Mouse (Mus musculus) midbrain, embryonic 10.5 days (tissue): Measurements from ENCODE around the gene Spa17. TPM values are rescaled to one million over a fixed set of nuclear protein-coding genes. Genes with fewer than 3 reads are reported as not detected.

Experiments used
- DNase-seq: peaks from one replicate; pipeline ENCODE4 v3.0.0-alpha.2; 2017; ENCODE audit warnings: low spot score
- H3K27ac ChIP-seq: fragments of 300-500 bp; sonication (generic); replicated peaks from 2 replicates; pipeline ENCODE4 v1.5.1; 2016; ENCODE audit warnings: mild to moderate bottlenecking
- H3K27me3 ChIP-seq: fragments of 300-500 bp; sonication (generic); 2 replicates; pipeline ENCODE4 v1.6.1; 2016; ENCODE audit warnings: low read depth, mild to moderate bottlenecking; ENCODE audit not compliant: poor library complexity, severe bottlenecking
- H3K36me3 ChIP-seq: fragments of 300-500 bp; sonication (generic); 2 replicates; pipeline ENCODE4 v1.6.1; 2016; ENCODE audit warnings: mild to moderate bottlenecking, moderate library complexity
- H3K4me1 ChIP-seq: fragments of 300-500 bp; sonication (generic); 2 replicates; pipeline ENCODE4 v1.6.1; 2016
- H3K4me3 ChIP-seq: fragments of 300-500 bp; sonication (generic); 2 replicates; pipeline ENCODE4 v1.5.1; 2016; ENCODE audit warnings: mild to moderate bottlenecking, moderate library complexity
- H3K9me3 ChIP-seq: fragments of 300-500 bp; sonication (generic); replicated peaks from 2 replicates; pipeline ENCODE4 v1.6.1; 2016; ENCODE audit warnings: mild to moderate bottlenecking
- WGBS: fragments of 180-500 bp; shearing (Covaris S2); methylation state at CpG from one replicate; pipeline ENCODE4 v1.1.7; 2016; 5-methylcytosine and 5-hydroxymethylcytosine counted together
- polyA plus RNA-seq: library from polyadenylated mRNA; unstranded; fragments of >200 nt; fragmentation: Nextera tagmentation; extraction: Ambion mirVana; gene quantifications from 2 replicates; pipeline ENCODE4 v1.2.1, GENCODE M21; 2016

Spa17 gene
- polyA plus RNA-seq, 1 experiment from 2014 or later: 13.9 TPM

DNA sequence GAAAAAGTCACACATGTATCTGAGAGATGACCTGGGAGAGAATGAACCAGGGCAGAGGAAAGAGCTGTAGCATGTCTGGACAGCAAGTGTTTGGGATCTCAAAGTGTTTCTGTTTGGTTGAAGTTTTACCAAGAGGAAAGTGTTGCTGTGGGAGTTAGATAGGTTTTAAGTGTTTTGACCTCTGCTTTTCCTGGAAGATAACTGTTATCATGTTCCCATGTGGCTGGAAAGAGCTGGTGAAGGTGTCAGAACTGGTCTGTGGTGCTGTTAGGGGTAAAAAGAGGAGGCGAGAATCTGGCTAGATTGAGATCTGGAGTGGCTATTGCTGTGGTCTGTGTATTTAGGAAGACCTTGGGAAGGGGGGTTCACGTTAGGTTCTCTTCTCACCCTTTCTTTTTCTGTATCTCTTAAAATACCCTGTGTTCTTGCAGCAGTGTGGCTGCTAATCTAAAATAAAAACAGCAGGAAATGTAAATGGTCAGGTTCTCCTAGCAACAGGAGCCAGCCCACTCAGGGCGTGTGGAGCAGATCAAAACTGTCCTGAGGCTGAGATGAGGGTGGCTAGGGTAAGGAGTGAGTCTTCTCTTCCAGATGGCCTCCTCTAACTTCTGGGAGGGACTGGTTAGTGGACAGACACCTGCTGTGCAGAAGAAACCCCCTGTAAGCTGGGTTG is 41.2 kb downstream of the Spa17 start:
- WGBS: 58% methylated on average over 3 of the region's 3 CpGs
- H3K9me3 ChIP-seq: no peaks in the 10 kb centered on the region
- no peaks in the 10 kb centered on the region for H3K36me3 ChIP-seq
- no peak for DNase-seq
- peaks cover 20% of the 10 kb centered on the region for H3K4me1 ChIP-seq
- no peak overlapping the region for H3K4me3 ChIP-seq
- H3K27ac ChIP-seq: no peak overlapping the region
- 0 out of 2 replicates have a peak, but pooled peaks cover 8% of the 10 kb centered on the region for H3K27me3 ChIP-seq

DNA sequence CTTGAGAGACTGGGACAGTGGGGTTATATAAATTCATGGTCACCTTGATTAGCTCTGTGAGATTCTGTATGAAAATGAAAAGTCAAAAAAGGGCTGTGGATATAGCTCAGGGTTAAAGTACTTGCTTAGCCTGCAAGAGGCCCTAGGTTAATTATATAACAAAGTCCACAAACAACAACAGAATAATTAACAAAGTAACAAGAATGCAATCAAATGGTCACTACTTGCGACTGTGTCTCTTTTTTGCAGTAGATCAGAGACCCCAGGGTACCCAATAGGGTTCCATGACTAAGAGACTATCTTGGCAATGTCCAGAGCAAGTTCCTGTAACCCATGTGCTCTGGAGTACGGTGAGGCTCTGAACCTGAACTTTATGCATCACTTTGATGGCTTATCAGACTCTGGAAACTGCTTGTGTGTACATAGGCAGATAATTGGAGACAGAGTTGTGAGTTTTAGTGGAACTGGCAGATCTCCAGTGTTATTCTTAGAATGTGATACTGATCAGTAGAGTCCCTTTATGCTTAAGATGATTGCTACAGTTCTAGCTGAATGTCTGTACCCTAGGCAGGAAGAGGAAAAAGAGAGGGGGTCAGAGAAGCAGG is 44.2 kb downstream of the Spa17 start:
- H3K4me3 ChIP-seq: no peak overlapping the region
- no peaks in the 10 kb centered on the region for H3K9me3 ChIP-seq
- 0 out of 2 replicates have a peak, but pooled peaks cover 8% of the 10 kb centered on the region for H3K27me3 ChIP-seq
- no peaks in the 10 kb centered on the region for H3K36me3 ChIP-seq
- no peak for DNase-seq
- no peak overlapping the region for H3K27ac ChIP-seq
- peaks cover 14% of the 10 kb centered on the region for H3K4me1 ChIP-seq
- WGBS: 81% methylated on average over 2 of the region's 2 CpGs

DNA sequence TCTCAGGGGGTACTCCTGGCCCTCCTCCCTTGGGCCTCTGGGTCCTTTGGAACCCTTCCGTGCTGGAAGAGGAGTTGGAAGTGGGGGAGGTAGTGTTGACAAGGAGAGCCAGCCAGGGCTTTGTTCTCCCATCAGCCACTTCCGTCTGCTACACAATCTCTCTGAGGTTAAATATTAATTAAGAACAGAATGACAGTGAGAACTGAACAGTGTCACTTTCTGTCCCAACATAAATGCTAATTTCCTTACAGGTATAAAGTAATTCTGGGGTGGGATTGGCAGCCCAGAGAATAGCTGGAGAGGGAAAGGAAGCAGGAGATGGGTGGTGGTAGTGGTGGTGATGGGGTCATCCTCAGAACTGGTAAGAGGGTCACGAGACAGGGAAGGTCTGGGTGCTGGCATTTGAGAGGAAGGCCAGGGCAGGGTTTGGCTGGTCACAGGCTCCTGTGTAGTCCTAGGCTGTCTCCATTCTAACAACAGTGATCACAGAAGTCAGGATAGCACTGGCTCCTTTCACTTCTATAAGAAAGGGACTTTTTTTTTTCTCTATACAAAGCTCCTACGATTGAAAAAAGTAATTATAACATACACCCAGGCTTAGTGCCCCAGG is 44.8 kb downstream of the Spa17 start:
- Histone ChIP-seq H3K9me3 (no peaks in the 10 kb centered on the region), H3K36me3 (no peaks in the 10 kb centered on the region), H3K4me3 (no peak overlapping the region), H3K27me3 (0 out of 2 replicates have a peak, but pooled peaks cover 8% of the 10 kb centered on the region), H3K4me1 (peaks cover 14% of the 10 kb centered on the region), H3K27ac (no peak overlapping the region)
- 60% methylated on average over 4 of the region's 4 CpGs for WGBS
- DNase-seq: no peak

DNA sequence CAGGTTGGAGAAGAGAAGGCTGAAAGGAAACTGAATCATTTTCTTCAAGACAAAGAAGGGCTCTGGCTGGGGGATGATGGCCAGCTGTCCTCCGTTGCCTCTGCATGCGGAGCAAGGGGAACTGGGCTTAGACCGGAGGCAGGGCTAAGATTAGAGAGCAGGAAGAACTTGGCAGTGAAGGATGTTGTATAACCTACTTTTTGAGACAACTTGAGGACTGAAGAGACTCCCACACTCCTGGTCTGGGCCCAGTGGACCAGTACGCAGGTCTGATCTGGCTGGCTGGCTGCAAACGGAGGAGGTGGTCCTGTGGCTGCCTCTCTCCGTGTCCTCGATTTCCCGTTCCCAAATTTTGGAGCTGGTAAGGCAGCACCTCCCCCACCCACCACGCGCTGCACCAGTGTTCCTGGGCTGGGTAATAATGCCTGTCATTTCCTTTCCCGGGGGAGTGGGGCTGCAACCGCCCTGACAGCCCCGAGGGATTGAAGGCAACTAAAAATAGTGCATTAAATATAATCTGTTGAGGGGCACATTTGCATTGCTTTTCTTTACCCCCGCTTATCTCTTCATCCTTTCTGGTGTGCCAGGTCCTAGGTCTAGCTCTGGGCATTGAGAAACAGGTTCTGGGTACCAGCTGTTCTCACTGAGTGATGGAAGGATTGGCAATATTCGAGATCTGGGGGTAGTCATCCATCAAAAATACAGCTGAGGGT is 45.5 kb downstream of the Spa17 start:
- no peak for DNase-seq
- H3K27me3 ChIP-seq: 0 out of 2 replicates have a peak, but pooled peaks cover 8% of the 10 kb centered on the region
- WGBS: 59% methylated on average over 15 of the region's 15 CpGs
- no peak overlapping the region for H3K4me3 ChIP-seq
- peaks cover 14% of the 10 kb centered on the region for H3K4me1 ChIP-seq
- H3K36me3 ChIP-seq: no peaks in the 10 kb centered on the region
- no peak overlapping the region for H3K27ac ChIP-seq
- H3K9me3 ChIP-seq: no peaks in the 10 kb centered on the region

DNA sequence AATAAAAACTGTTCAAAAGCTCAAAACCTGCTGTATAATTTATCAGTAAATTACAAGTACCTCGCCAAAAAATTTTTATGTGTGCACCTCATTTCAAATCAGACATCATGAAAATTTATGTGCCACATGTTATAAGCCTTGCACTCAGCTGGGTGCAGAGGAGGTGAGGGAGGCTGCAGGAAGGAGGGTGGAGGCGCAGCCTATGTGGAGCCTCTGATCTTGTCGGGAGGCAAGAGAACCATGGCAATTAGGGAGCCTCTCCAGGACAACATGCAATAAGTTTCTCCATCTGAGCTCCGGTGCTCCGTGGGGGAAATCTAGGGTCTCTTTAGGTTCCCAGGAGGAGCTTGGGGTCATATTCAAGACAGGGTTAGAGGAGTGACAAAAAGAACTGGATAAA is 46.1 kb downstream of the Spa17 start:
- Histone ChIP-seq H3K27me3 (0 out of 2 replicates have a peak, but pooled peaks cover 8% of the 10 kb centered on the region), H3K9me3 (no peaks in the 10 kb centered on the region), H3K4me1 (peaks cover 12% of the 10 kb centered on the region), H3K36me3 (no peaks in the 10 kb centered on the region), H3K27ac (no peak overlapping the region), H3K4me3 (no peak overlapping the region)
- 66% methylated on average over 5 of the region's 5 CpGs for WGBS
- no peak for DNase-seq

DNA sequence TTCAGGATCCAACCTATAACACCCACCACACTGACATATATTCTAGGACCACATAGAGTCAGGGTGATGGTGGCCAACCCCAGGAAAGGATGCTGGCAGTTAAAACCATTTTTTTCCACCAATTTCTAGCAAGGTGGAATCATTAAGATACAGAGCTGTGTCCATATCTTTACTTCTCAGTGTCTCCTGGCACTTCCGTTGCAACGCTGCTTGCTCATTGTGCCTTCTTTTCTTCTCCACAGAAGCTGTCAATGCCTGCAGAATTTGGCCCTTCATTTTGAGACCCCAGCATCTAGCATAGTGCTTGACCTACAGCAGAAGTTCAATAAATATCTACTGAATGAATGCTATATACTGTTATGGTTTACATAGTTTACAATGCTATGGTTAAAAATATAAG is 46.5 kb downstream of the Spa17 start:
- Histone ChIP-seq H3K9me3 (no peaks in the 10 kb centered on the region), H3K4me3 (no peak overlapping the region), H3K36me3 (no peaks in the 10 kb centered on the region), H3K27me3 (0 out of 2 replicates have a peak, but pooled peaks cover 8% of the 10 kb centered on the region), H3K4me1 (peaks cover 11% of the 10 kb centered on the region), H3K27ac (no peak overlapping the region)
- no peak for DNase-seq
- 97% methylated on average over 2 of the region's 2 CpGs for WGBS

DNA sequence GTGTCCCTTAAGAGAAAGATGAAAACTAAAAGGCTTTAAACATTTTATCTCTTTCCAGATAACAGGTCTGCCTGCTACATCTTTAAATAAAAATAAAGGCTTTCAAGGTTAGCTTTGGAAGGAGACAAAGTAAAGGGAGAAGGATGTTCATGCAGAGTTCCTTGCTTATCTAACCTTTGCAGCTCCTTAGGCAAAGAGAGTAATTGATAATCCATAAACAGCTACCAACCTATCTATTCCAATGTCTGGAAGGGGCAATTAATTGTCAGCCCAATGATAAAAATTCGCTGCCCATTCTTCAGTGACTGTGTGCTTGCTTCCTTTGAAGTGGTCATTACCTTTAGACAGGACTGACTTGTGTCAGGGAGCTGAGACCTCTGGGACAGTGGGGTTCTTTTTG is 49.7 kb downstream of the Spa17 start:
- Histone ChIP-seq H3K4me3 (no peak overlapping the region), H3K27ac (no peak overlapping the region), H3K36me3 (no peaks in the 10 kb centered on the region), H3K27me3 (0 out of 2 replicates have a peak, but pooled peaks cover 8% of the 10 kb centered on the region), H3K4me1 (peaks cover 11% of the 10 kb centered on the region), H3K9me3 (no peaks in the 10 kb centered on the region)
- WGBS: 56% methylated on average over 1 of the region's 1 CpGs
- DNase-seq: no peak

DNA sequence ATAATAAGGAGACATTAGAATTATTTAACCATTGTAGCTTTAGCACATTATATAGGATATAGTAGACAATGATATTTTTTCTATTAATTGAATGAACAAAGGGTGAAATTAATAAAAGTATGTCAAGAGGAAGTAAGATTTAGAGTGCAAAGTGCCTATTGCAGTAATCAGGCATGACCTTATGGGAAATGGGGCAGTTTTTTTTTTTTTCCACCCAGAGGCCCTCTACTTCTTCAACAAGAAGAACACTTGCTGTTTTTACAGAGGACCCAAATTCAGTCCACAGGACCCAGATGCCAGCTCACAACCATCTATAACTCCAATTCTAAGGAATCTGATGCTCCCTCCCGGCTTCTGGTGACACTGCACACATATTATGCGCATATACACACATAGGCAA is 52.9 kb downstream of the Spa17 start:
- no peaks in the 10 kb centered on the region for H3K9me3 ChIP-seq
- H3K4me3 ChIP-seq: no peak overlapping the region
- no peak for DNase-seq
- peaks cover 14% of the 10 kb centered on the region for H3K27me3 ChIP-seq
- H3K4me1 ChIP-seq: peaks cover 2% of the 10 kb centered on the region
- H3K27ac ChIP-seq: no peak overlapping the region
- H3K36me3 ChIP-seq: no peaks in the 10 kb centered on the region
- WGBS: 91% methylated on average over 2 of the region's 2 CpGs

DNA sequence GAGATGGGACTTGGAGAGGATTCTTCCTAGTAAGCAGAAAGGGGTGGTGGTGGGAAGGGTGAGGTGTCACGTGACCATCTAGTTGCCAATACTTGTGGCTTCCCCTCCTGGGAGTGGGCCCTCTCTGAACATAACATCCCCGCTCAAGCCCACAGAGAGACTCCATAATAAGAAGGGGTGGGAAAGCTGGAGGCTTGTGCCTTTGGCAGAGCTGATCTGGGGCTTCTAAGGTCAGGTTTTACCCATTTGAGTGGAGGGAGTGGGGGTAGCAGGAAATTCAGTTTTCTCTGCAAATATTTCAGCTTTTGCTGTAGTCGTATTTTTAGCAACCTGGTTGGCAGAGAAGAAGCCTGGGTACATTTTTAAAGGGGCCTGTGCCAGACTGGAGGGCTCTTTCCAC is 57.2 kb downstream of the Spa17 start:
- Histone ChIP-seq H3K4me1 (peaks cover 28% of the 10 kb centered on the region), H3K4me3 (no peak overlapping the region), H3K27me3 (peaks cover 57% of the 10 kb centered on the region), H3K27ac (no peak overlapping the region), H3K36me3 (no peaks in the 10 kb centered on the region), H3K9me3 (no peaks in the 10 kb centered on the region)
- no peak for DNase-seq
- 85% methylated on average over 3 of the region's 3 CpGs for WGBS

DNA sequence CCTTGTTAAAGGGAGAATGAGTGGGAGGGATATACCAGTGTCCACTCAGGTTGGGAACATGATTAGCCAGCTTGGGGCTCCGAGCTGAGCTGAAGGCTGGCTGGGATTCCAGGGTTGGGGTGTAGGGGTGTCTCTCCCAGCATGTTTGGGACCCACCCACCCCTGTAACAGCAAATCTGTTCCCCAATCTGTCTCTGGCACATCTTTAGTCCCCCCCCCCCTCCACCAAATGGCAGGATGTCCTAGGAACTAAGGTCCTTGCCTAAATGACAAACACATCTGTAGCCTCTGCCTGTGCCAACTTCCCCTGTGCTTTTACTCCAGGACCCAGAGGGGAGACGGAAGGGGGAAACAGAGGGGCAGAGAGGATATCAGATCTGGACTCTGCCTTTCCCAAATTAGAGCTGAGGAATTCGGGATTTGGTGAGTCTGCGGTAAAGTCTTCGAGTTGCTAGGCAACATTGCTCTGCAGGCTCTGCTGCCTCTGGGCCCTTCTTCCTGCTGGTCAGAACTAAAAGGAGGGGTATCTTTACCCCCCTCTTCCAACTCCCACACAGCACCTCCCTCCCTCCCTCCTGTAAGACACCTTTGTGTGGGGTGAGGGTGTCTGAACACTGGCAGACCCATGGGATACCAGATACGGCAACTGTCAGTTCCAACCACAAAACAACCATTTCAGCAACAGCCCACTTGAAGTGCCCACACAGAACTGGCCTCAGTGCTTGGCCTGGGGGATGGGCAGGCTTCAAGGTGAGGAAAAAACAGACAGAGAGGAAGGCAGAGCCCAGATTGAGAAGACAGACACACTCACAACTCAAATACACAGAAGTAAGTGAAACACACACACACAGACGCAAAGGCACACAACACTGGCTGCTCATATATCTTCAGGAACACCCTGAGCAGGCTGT is 58.4 kb downstream of the Spa17 start, which contains the start of gene Siae:
TSS of gene Siae (plus strand) at position 861 of the 911 bp plus-strand sequence.
- H3K27ac ChIP-seq: no peak within 1 kb of the TSS
- peaks cover 28% of the 10 kb centered on the region for H3K4me1 ChIP-seq
- DNase-seq: no peak
- peaks cover 70% of the 10 kb centered on the region for H3K27me3 ChIP-seq
- no peaks in the 10 kb centered on the region for H3K36me3 ChIP-seq
- H3K4me3 ChIP-seq: no peak within 1 kb of the TSS
- WGBS: 27% methylated on average over 7 of the region's 7 CpGs
- no peaks in the 10 kb centered on the region for H3K9me3 ChIP-seq

DNA sequence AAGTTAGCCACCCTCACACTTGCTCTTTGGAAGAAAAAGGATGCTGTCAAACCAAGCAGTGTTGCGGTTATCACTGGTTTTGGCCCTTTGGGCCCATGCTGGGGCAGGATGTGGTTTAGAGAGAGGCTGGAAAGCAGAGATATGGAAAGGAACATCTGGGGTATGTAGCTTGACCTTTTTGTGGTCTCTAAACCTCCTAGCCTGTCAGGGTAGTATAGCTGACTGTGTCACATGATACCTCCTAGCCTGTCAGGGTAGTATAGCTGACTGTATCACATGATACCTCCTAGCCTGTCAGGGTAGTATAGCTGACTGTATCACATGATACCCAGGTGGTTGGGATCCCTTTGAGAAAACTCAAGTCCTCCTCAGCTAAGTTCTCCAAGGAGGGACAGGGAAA is 59.2 kb downstream of the Spa17 start:
- Histone ChIP-seq H3K27ac (no peak overlapping the region), H3K4me1 (peaks cover 28% of the 10 kb centered on the region), H3K4me3 (no peak overlapping the region), H3K36me3 (no peaks in the 10 kb centered on the region), H3K27me3 (peaks cover 78% of the 10 kb centered on the region), H3K9me3 (no peaks in the 10 kb centered on the region)
- DNase-seq: no peak
- WGBS: 84% methylated on average over 1 of the region's 1 CpGs
